ENCODE assay signal across 10 mouse cellular contexts in genomic region chr9:22084667-22085021, GRCm38 (mm10). TPM values are rescaled to one million over a fixed set of nuclear protein-coding genes. Genes with fewer than 3 reads are reported as not detected.
DNase-seq lines count a peak whose midpoint lies in the region; ATAC-seq and TF ChIP-seq lines count a peak whose summit lies in the region.
"Had no signal": no experiment of that assay in that cellular context is flagged by ENCODE, and none has a peak within 500 bp of the region (broad histone marks: within the 10 kb centered on the region; RNA-seq: fewer than 3 reads in every experiment).

No protein-coding gene starts in this region.

- no peak for TF ChIP-seq EP300 in stomach, postnatal 0 days (optimal IDR thresholded peaks at IDR 0.05)

- no peaks in the 10 kb centered on the region for H3K36me3 ChIP-seq in neural tube, embryonic 11.5 days (ENCODE audit: control insufficient read depth, insufficient read depth, low read length)
- H3K36me3 ChIP-seq in liver, embryonic 11.5 days (ENCODE audit: control insufficient read depth, insufficient read depth, low read length), result no peaks in the 10 kb centered on the region; the same call in 1 of the 2 replicates
- H3K36me3 ChIP-seq in stomach, postnatal 0 days (ENCODE audit: control insufficient read depth, insufficient read depth, low read length), result no peaks in the 10 kb centered on the region

- no peak for TF ChIP-seq CTCF in cerebellum, adult 2 months (IDR thresholded peaks at IDR 0.05; ENCODE audit: borderline replicate concordance, insufficient read depth, low read depth, low read length)
- TF ChIP-seq CTCF in stomach, postnatal 0 days (IDR thresholded peaks at IDR 0.05; ENCODE audit: low read depth), result no peak

- H3K4me1 ChIP-seq in cerebellum, adult 2 months (ENCODE audit: control insufficient read depth, insufficient read depth, low read length), result peaks cover 8% of the 10 kb centered on the region; the same call in 1 of the 2 replicates
- H3K4me1 ChIP-seq in neural tube, embryonic 11.5 days (ENCODE audit: control insufficient read depth, insufficient read depth, low read length), result no peaks in the 10 kb centered on the region
- H3K4me1 ChIP-seq in liver, embryonic 11.5 days (replicated peaks; ENCODE audit: control insufficient read depth, insufficient read depth, low read length), result peaks cover 3% of the 10 kb centered on the region; the same call in 1 of the 2 replicates
- no peaks in the 10 kb centered on the region for H3K4me1 ChIP-seq in stomach, postnatal 0 days (replicated peaks; ENCODE audit: control insufficient read depth, insufficient read depth)

- WGBS in cerebellum, adult 2 months, result 17% methylated on average over 4 of the region's 4 CpGs
- 43% methylated on average over 4 of the region's 4 CpGs for WGBS in neural tube, embryonic 11.5 days
- 28% methylated on average over 4 of the region's 4 CpGs for WGBS in liver, embryonic 11.5 days
- 26% methylated on average over 4 of the region's 4 CpGs for WGBS in stomach, postnatal 0 days

- no peak for TF ChIP-seq POLR2A in cerebellum, adult 2 months (IDR thresholded peaks at IDR 0.05; ENCODE audit: borderline replicate concordance, insufficient read depth, low read length)

- DNase-seq in cerebellum, adult 2 months, result no peak
- no peak for DNase-seq in cerebellum, postnatal 14 days
- DNase-seq in neural tube, embryonic 11.5 days (ENCODE audit: low spot score), result no peak
- DNase-seq in neural tube, embryonic 10.5 days (ENCODE audit: extremely low spot score, low spot score), result no peak
- no peak for DNase-seq in liver, embryonic 11.5 days (ENCODE audit: low spot score)
- DNase-seq in stomach, postnatal 0 days (ENCODE audit: low spot score), result no peak
- DNase-seq in cerebellum, adult 9-10 months, result no peak
- DNase-seq in retina, embryonic 14.5 days (ENCODE audit: low spot score), result no peak

- peak overlapping the region; percentile 68; the same call in 1 of the 2 replicates for H3K27ac ChIP-seq in cerebellum, adult 2 months (ENCODE audit: insufficient read depth, low read length)
- H3K27ac ChIP-seq in neural tube, embryonic 11.5 days (ENCODE audit: low read depth, low read length), result no peak overlapping the region
- peak overlapping the region; percentile 42; the same call in 1 of the 2 replicates for H3K27ac ChIP-seq in liver, embryonic 11.5 days (ENCODE audit: low read depth, low read length)
- H3K27ac ChIP-seq in stomach, postnatal 0 days (replicated peaks), result peak overlapping the region; percentile 93; the same call in 1 of the 2 replicates

- no peak for ATAC-seq in neural tube, embryonic 11.5 days (ENCODE audit: insufficient read depth, low FRiP score, low TSS enrichment)
- no peak for ATAC-seq in liver, embryonic 11.5 days (replicated peaks; ENCODE audit: low FRiP score)
- no peak for ATAC-seq in stomach, postnatal 0 days (ENCODE audit: low FRiP score, low TSS enrichment)

- peak overlapping the region; percentile 70 for H3K9ac ChIP-seq in neural tube, embryonic 11.5 days (ENCODE audit: low read length)
- H3K9ac ChIP-seq in liver, embryonic 11.5 days (ENCODE audit: low read depth, low read length), result peak overlapping the region; percentile 77
- H3K9ac ChIP-seq in stomach, postnatal 0 days (ENCODE audit: low read length), result peak overlapping the region; percentile 77

- no peaks in the 10 kb centered on the region for H3K9me3 ChIP-seq in neural tube, embryonic 11.5 days (ENCODE audit: control insufficient read depth, low read length)
- no peaks in the 10 kb centered on the region for H3K9me3 ChIP-seq in liver, embryonic 11.5 days (ENCODE audit: control insufficient read depth, low read length)
- H3K9me3 ChIP-seq in stomach, postnatal 0 days (ENCODE audit: control insufficient read depth, low read length), result no peaks in the 10 kb centered on the region

- peak overlapping the region; percentile 84 for H3K4me2 ChIP-seq in neural tube, embryonic 11.5 days (ENCODE audit: low read depth)
- peak overlapping the region; percentile 67 for H3K4me2 ChIP-seq in liver, embryonic 11.5 days
- H3K4me2 ChIP-seq in stomach, postnatal 0 days (replicated peaks; ENCODE audit: low read depth), result peak overlapping the region; percentile 74

- H3K27me3 ChIP-seq in cerebellum, adult 2 months (ENCODE audit: control insufficient read depth, insufficient read depth, low read length), result no peaks in the 10 kb centered on the region
- no peaks in the 10 kb centered on the region for H3K27me3 ChIP-seq in neural tube, embryonic 11.5 days (ENCODE audit: control insufficient read depth, insufficient read depth, low read length)
- no peaks in the 10 kb centered on the region for H3K27me3 ChIP-seq in liver, embryonic 11.5 days (replicated peaks; ENCODE audit: control insufficient read depth, insufficient read depth, low read length)
- no peaks in the 10 kb centered on the region for H3K27me3 ChIP-seq in stomach, postnatal 0 days (ENCODE audit: control insufficient read depth, insufficient read depth, low read length)

- peak overlapping the region; percentile 73 for H3K4me3 ChIP-seq in cerebellum, adult 2 months (replicated peaks; ENCODE audit: insufficient read depth, low read depth, low read length)
- peak overlapping the region; percentile 69 for H3K4me3 ChIP-seq in neural tube, embryonic 11.5 days (ENCODE audit: low read depth, low read length)
- peak overlapping the region; percentile 83 for H3K4me3 ChIP-seq in liver, embryonic 11.5 days (ENCODE audit: low read depth, low read length)
- H3K4me3 ChIP-seq in stomach, postnatal 0 days (ENCODE audit: low read depth, low read length), result peak overlapping the region; percentile 69

RNA-seq across cellular contexts. Expression of gene Ecsit, which starts 0.6 kb away (rescaled TPM):
- polyA plus RNA-seq in cerebellum, adult 2 months (2012; rRNA removed), result 85.2 and 90.2 TPM in 2 replicates
- polyA plus RNA-seq in neural tube, embryonic 11.5 days (2014; fragmentation: Nextera tagmentation; extraction: Ambion mirVana), result 40.1 and 40.4 TPM in 2 replicates
- 55.1 and 59.2 TPM in 2 replicates for polyA plus RNA-seq in liver, embryonic 11.5 days (2014; fragmentation: Nextera tagmentation; extraction: Ambion mirVana)
- 31.7 and 33.1 TPM in 2 replicates for polyA plus RNA-seq in stomach, postnatal 0 days (2015; fragmentation: Nextera tagmentation; extraction: Ambion mirVana)

RNA-seq across cellular contexts. Expression of gene Zfp653, which starts 13.5 kb away (rescaled TPM):
- polyA plus RNA-seq in cerebellum, adult 2 months (2012; rRNA removed), result 45.4 and 48.3 TPM in 2 replicates
- 8.2 and 9.5 TPM in 2 replicates for polyA plus RNA-seq in neural tube, embryonic 11.5 days (2014; fragmentation: Nextera tagmentation; extraction: Ambion mirVana)
- polyA plus RNA-seq in liver, embryonic 11.5 days (2014; fragmentation: Nextera tagmentation; extraction: Ambion mirVana), result 5.5 and 7.5 TPM in 2 replicates
- 4.4 and 5.5 TPM in 2 replicates for polyA plus RNA-seq in stomach, postnatal 0 days (2015; fragmentation: Nextera tagmentation; extraction: Ambion mirVana)

RNA-seq across cellular contexts. Expression of gene Gm49318, which starts 13.6 kb away (rescaled TPM):
- polyA plus RNA-seq in cerebellum, adult 2 months (2012; rRNA removed), result not detected in 2 replicates
- not detected in 2 replicates for polyA plus RNA-seq in neural tube, embryonic 11.5 days (2014; fragmentation: Nextera tagmentation; extraction: Ambion mirVana)
- not detected in 2 replicates for polyA plus RNA-seq in liver, embryonic 11.5 days (2014; fragmentation: Nextera tagmentation; extraction: Ambion mirVana)
- not detected in 2 replicates for polyA plus RNA-seq in stomach, postnatal 0 days (2015; fragmentation: Nextera tagmentation; extraction: Ambion mirVana)
- polyA plus RNA-seq: brain, embryonic 14.5 days; large intestine, adult 2 months had no signal

RNA-seq across cellular contexts. Expression of gene Cnn1, which starts 14.4 kb away (rescaled TPM):
- 1.6 and 1.8 TPM in 2 replicates for polyA plus RNA-seq in cerebellum, adult 2 months (2012; rRNA removed)
- polyA plus RNA-seq in neural tube, embryonic 11.5 days (2014; fragmentation: Nextera tagmentation; extraction: Ambion mirVana), result 1.0 and 2.6 TPM in 2 replicates
- 3.6 and 6.2 TPM in 2 replicates for polyA plus RNA-seq in liver, embryonic 11.5 days (2014; fragmentation: Nextera tagmentation; extraction: Ambion mirVana)
- 851 and 1,082 TPM in 2 replicates for polyA plus RNA-seq in stomach, postnatal 0 days (2015; fragmentation: Nextera tagmentation; extraction: Ambion mirVana)

RNA-seq across cellular contexts. Expression of gene Elof1, which starts 32.3 kb away (rescaled TPM):
- polyA plus RNA-seq in cerebellum, adult 2 months (2012; rRNA removed), result 125 and 130 TPM in 2 replicates
- 217 and 221 TPM in 2 replicates for polyA plus RNA-seq in neural tube, embryonic 11.5 days (2014; fragmentation: Nextera tagmentation; extraction: Ambion mirVana)
- polyA plus RNA-seq in liver, embryonic 11.5 days (2014; fragmentation: Nextera tagmentation; extraction: Ambion mirVana), result 159 and 169 TPM in 2 replicates
- 119 TPM in 2 replicates for polyA plus RNA-seq in stomach, postnatal 0 days (2015; fragmentation: Nextera tagmentation; extraction: Ambion mirVana)
